Mouse (Mus musculus): ENCODE measurements around the gene Gle1. TPM values are rescaled to one million over a fixed set of nuclear protein-coding genes. Genes with fewer than 3 reads are reported as not detected.

Gle1 gene
- polyA plus RNA-seq, 1 experiment from 2014 or later = 65.2 TPM

DNA sequence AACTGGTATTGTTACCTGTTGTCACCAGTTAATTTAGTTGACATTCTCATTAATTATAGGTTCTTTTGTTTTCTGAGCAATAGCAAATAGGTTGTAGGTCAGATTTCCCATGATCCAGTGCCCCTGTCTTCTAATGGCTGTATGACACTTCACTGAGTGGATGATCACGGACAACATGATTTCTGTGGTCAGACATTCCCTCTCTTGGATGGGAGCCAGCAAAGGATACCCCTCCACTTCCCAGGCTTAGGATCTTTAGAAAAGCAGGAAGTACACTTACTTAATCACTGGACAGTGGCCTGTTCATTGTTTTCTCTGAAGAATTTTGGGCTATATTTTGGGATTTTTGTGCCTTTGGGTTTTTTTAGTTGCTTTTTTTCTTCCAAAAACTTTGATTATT lies 73.9 kb downstream of the Gle1 start:
- Histone ChIP-seq H3K9ac (ENCODE audit: low read length) (no peak overlapping the region), H3K36me3 (ENCODE audit: control insufficient read depth, insufficient read depth, low read length) (peaks cover 34% of the 10 kb centered on the region), H3K4me1 (ENCODE audit: control insufficient read depth, insufficient read depth, low read length) (no peaks in the 10 kb centered on the region), H3K27ac (replicated peaks; ENCODE audit: low read depth, low read length) (no peak overlapping the region), H3K4me2 (ENCODE audit: low read depth, severe bottlenecking) (no peak overlapping the region), H3K4me3 (ENCODE audit: low read depth, low read length) (no peak overlapping the region), H3K27me3 (ENCODE audit: control insufficient read depth, insufficient read depth, low read length) (no peaks in the 10 kb centered on the region), H3K9me3 (ENCODE audit: control insufficient read depth, low read length) (no peaks in the 10 kb centered on the region)
- ATAC-seq (ENCODE audit: insufficient number of reproducible peaks, low FRiP score, low TSS enrichment, low read depth) (no peak), DNase-seq (ENCODE audit: low spot score) (no peak)
- WGBS = 76% methylated on average over 1 of the region's 1 CpGs

Small RNAs within 50 kb of the gene (microRNA-seq; reads per million reads assigned to microRNA genes)
- 1.2 reads per million for gene Mir6997

Other genes with a start within 250 kb of the Gle1 start
- not detected in 2 replicates for gene Gm13420, start 183.7 kb upstream of the Gle1 start, polyA plus RNA-seq (2014; fragmentation: Nextera tagmentation; extraction: Ambion mirVana)
- gene Gm13547, start 176.1 kb upstream of the Gle1 start, polyA plus RNA-seq (2014; fragmentation: Nextera tagmentation; extraction: Ambion mirVana) = 0.65 TPM in 1 of 2 replicates, not detected in the other
- 42.7 and 45.4 TPM in 2 replicates for gene Coq4, start 147.9 kb upstream of the Gle1 start, polyA plus RNA-seq (2014; fragmentation: Nextera tagmentation; extraction: Ambion mirVana)
- 32.2 and 36.1 TPM in 2 replicates for gene Trub2, start 146.9 kb upstream of the Gle1 start, polyA plus RNA-seq (2014; fragmentation: Nextera tagmentation; extraction: Ambion mirVana)
- gene Slc27a4, start 132.8 kb upstream of the Gle1 start, polyA plus RNA-seq (2014; fragmentation: Nextera tagmentation; extraction: Ambion mirVana) = 9.0 and 11.6 TPM in 2 replicates
- gene Urm1, start 115.4 kb upstream of the Gle1 start, polyA plus RNA-seq (2014; fragmentation: Nextera tagmentation; extraction: Ambion mirVana) = 19.5 and 26.0 TPM in 2 replicates
- gene Cercam, start 66.3 kb upstream of the Gle1 start, polyA plus RNA-seq (2014; fragmentation: Nextera tagmentation; extraction: Ambion mirVana) = 8.4 and 8.7 TPM in 2 replicates
- 80.5 and 91.8 TPM in 2 replicates for gene Odf2, start 46.2 kb upstream of the Gle1 start, polyA plus RNA-seq (2014; fragmentation: Nextera tagmentation; extraction: Ambion mirVana)
- 89.9 and 103 TPM in 2 replicates for gene Sptan1, start 30.1 kb downstream of the Gle1 start, polyA plus RNA-seq (2014; fragmentation: Nextera tagmentation; extraction: Ambion mirVana)
- 32.6 and 32.8 TPM in 2 replicates for gene Wdr34, start 113.5 kb downstream of the Gle1 start, polyA plus RNA-seq (2014; fragmentation: Nextera tagmentation; extraction: Ambion mirVana)
- 780 and 808 TPM in 2 replicates for gene Set, start 122.0 kb downstream of the Gle1 start, polyA plus RNA-seq (2014; fragmentation: Nextera tagmentation; extraction: Ambion mirVana)
- gene Pkn3, start 142.3 kb downstream of the Gle1 start, polyA plus RNA-seq (2014; fragmentation: Nextera tagmentation; extraction: Ambion mirVana) = 9.0 and 10.6 TPM in 2 replicates
- gene Zdhhc12, start 158.2 kb downstream of the Gle1 start, polyA plus RNA-seq (2014; fragmentation: Nextera tagmentation; extraction: Ambion mirVana) = 32.1 and 34.1 TPM in 2 replicates
- gene Zer1, start 189.2 kb downstream of the Gle1 start, polyA plus RNA-seq (2014; fragmentation: Nextera tagmentation; extraction: Ambion mirVana) = 6.7 and 8.7 TPM in 2 replicates
- 14.2 and 16.8 TPM in 2 replicates for gene Tbc1d13, start 198.3 kb downstream of the Gle1 start, polyA plus RNA-seq (2014; fragmentation: Nextera tagmentation; extraction: Ambion mirVana)
- 18.3 and 20.7 TPM in 2 replicates for gene Endog, start 236.1 kb downstream of the Gle1 start, polyA plus RNA-seq (2014; fragmentation: Nextera tagmentation; extraction: Ambion mirVana)
- 91.6 and 92.6 TPM in 2 replicates for gene Spout1, start 243.0 kb downstream of the Gle1 start, polyA plus RNA-seq (2014; fragmentation: Nextera tagmentation; extraction: Ambion mirVana)

Data from limb, embryonic 11.5 days (tissue).